Comparison of ENCODE assay signal across 16 mouse cellular contexts in the genomic region with DNA sequence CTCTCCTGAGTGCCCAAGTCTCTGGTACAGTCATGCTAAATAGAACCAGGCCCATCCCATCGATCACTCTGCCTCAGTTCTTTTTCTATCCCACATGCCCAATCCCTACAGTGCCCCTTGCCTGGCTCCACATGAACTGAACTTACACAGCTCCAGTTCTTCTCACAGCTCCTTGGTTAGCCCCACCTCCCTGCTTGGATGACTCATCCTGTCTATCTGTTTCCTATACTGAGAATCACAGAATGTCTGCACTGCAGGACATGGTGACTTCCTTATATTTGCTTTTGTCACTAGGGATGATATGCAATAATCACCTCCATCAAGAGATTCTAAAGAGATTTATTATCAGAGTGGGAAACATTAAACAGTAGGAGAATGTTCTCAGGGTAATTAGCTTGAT.
"Had no signal": no experiment of that assay in that cellular context is flagged by ENCODE, and none has a peak within 500 bp of the region (broad histone marks: within the 10 kb centered on the region; RNA-seq: fewer than 3 reads in every experiment).

No protein-coding gene starts in this region.

- H3K27me3 ChIP-seq: limb, embryonic 12.5 days; limb, embryonic 15.5 days; liver, embryonic 15.5 days; lung, embryonic 15.5 days had no signal

- H3K4me2 ChIP-seq: limb, embryonic 12.5 days; limb, embryonic 15.5 days; liver, embryonic 11.5 days; liver, embryonic 15.5 days; lung, embryonic 15.5 days; midbrain, embryonic 11.5 days had no signal

- H3K9me3 ChIP-seq: limb, embryonic 12.5 days; limb, embryonic 15.5 days; liver, embryonic 15.5 days; lung, embryonic 15.5 days had no signal

- H3K4me1 ChIP-seq: limb, embryonic 12.5 days; limb, embryonic 15.5 days; liver, embryonic 15.5 days; lung, embryonic 15.5 days had no signal

- H3K9ac ChIP-seq: limb, embryonic 12.5 days; limb, embryonic 15.5 days; liver, embryonic 15.5 days; lung, embryonic 15.5 days had no signal

- DNase-seq: kidney, postnatal 25 days; layer of hippocampus, postnatal 36 days; lung, adult 18-20 months; lung, postnatal 14 days; lung, postnatal 4 days; midbrain, embryonic 14.5 days; thymus, adult 18-20 months; thymus, postnatal 36 days had no signal

- H3K36me3 ChIP-seq: limb, embryonic 12.5 days; limb, embryonic 15.5 days; liver, embryonic 15.5 days; lung, embryonic 15.5 days had no signal

- H3K27ac ChIP-seq: kidney, postnatal 0 days; left cerebral cortex, adult 2 months; limb, embryonic 12.5 days; limb, embryonic 15.5 days; liver, embryonic 15.5 days; lung, embryonic 15.5 days had no signal

- H3K4me3 ChIP-seq: left cerebral cortex, adult 2 months; limb, embryonic 12.5 days; limb, embryonic 15.5 days; liver, embryonic 15.5 days; lung, embryonic 15.5 days had no signal
